Mouse (Mus musculus) stomach, postnatal 0 days (tissue): ENCODE results near the gene Mical2.

Experiments
- CTCF ChIP-seq: IDR thresholded peaks from 2 replicates; pipeline ENCODE4 v1.5.1; 2016; ENCODE audit warnings: antibody characterized with exemption, low read depth, mild to moderate bottlenecking, moderate library complexity
- EP300 ChIP-seq: optimal IDR thresholded peaks from 2 replicates; pipeline ENCODE3; 2016; ENCODE audit warnings: antibody characterized with exemption

GRCm38 (mm10) chr7:112458440-112458839 lies 232.8 kb downstream of the Mical2 start:
- TF ChIP-seq CTCF (no peak), EP300 (no peak)
